Mouse (Mus musculus) layer of hippocampus, postnatal 25 days (tissue): ENCODE measurements around the gene Ncf1. TPM values are rescaled to one million over a fixed set of nuclear protein-coding genes. Genes with fewer than 3 reads are reported as not detected.
A peak's percentile ranks its signal among the peaks of the same experiment; 100 is the strongest.

Experiments
- DNase-seq, 2 experiments: peaks; one replicate each; pipeline ENCODE4 v3.0.0; 2022; ENCODE audit warnings: mixed read lengths in 2 of 2, low spot score in 1 of 2; ENCODE audit errors: extremely low spot score in 1 of 2
- total RNA-seq, 2 experiments: library from RNA; stranded (reverse); gene quantifications; 2 replicates each; pipeline ENCODE4 v1.2.3; 2021

Gene Ncf1
- total RNA-seq, 2 experiments from 2014 or later, result 5.5 to 7.8 TPM

- DNase-seq, result no peak
These were observed 16.7 kb upstream of the Ncf1 start for GRCm38 (mm10) chr5:134246146-134246545.

- DNase-seq, result no peak
These were observed 15.5 kb upstream of the Ncf1 start for GRCm38 (mm10) chr5:134244890-134245289.

- no peak for DNase-seq
These were observed 14.4 kb upstream of the Ncf1 start for GRCm38 (mm10) chr5:134243661-134244436.

GRCm38 (mm10) chr5:134241831-134242230 lies 12.4 kb upstream of the Ncf1 start:
- no peak for DNase-seq

GRCm38 (mm10) chr5:134237936-134238760 lies 8.7 kb upstream of the Ncf1 start:
- DNase-seq, result no peak

- DNase-seq, result no peak
These were observed 8.1 kb upstream of the Ncf1 start for GRCm38 (mm10) chr5:134237508-134237907.

- DNase-seq, result no peak
These were observed 7.4 kb upstream of the Ncf1 start for GRCm38 (mm10) chr5:134236796-134237195.

- no peak for DNase-seq
These were observed 6.8 kb upstream of the Ncf1 start for GRCm38 (mm10) chr5:134236241-134236640.

GRCm38 (mm10) chr5:134235111-134235510 lies 5.7 kb upstream of the Ncf1 start:
- DNase-seq, result peak in 1 of 2 experiments; percentile 59

- no peak for DNase-seq
These were observed 4.8 kb upstream of the Ncf1 start for GRCm38 (mm10) chr5:134234205-134234604.

- DNase-seq, result no peak
These were observed 3.8 kb upstream of the Ncf1 start for GRCm38 (mm10) chr5:134233244-134233651.

GRCm38 (mm10) chr5:134232568-134232967 lies 3.1 kb upstream of the Ncf1 start:
- DNase-seq, result no peak

GRCm38 (mm10) chr5:134232111-134232510 lies 2.7 kb upstream of the Ncf1 start:
- DNase-seq, result no peak

- no peak for DNase-seq
These were observed 2.0 kb upstream of the Ncf1 start for GRCm38 (mm10) chr5:134231376-134231775.

GRCm38 (mm10) chr5:134228249-134228638 lies 1.2 kb downstream of the Ncf1 start:
- no peak for DNase-seq

GRCm38 (mm10) chr5:134227574-134228248 lies 1.7 kb downstream of the Ncf1 start:
- DNase-seq, result no peak

GRCm38 (mm10) chr5:134226946-134227345 lies 2.5 kb downstream of the Ncf1 start:
- no peak for DNase-seq

GRCm38 (mm10) chr5:134225110-134225901 lies 4.1 kb downstream of the Ncf1 start:
- DNase-seq, result no peak

- DNase-seq, result no peak
These were observed 7.7 kb downstream of the Ncf1 start for GRCm38 (mm10) chr5:134221708-134222150.

- no peak for DNase-seq
These were observed 8.1 kb downstream of the Ncf1 start for GRCm38 (mm10) chr5:134221278-134221677.
